Mouse (Mus musculus) heart, adult 9 months (tissue): ENCODE results near the gene Gm44973.
"Not testable (repeated sequence)": the region's sequence is repeated elsewhere in the genome, so short reads cannot be mapped to it uniquely, and the experiment has no call there.

Source experiments
- DNase-seq, 2 experiments: peaks; one replicate each; pipeline ENCODE4 v3.0.0; 2022; ENCODE audit warnings: low spot score in 2 of 2

Gene Gm44973

DNA sequence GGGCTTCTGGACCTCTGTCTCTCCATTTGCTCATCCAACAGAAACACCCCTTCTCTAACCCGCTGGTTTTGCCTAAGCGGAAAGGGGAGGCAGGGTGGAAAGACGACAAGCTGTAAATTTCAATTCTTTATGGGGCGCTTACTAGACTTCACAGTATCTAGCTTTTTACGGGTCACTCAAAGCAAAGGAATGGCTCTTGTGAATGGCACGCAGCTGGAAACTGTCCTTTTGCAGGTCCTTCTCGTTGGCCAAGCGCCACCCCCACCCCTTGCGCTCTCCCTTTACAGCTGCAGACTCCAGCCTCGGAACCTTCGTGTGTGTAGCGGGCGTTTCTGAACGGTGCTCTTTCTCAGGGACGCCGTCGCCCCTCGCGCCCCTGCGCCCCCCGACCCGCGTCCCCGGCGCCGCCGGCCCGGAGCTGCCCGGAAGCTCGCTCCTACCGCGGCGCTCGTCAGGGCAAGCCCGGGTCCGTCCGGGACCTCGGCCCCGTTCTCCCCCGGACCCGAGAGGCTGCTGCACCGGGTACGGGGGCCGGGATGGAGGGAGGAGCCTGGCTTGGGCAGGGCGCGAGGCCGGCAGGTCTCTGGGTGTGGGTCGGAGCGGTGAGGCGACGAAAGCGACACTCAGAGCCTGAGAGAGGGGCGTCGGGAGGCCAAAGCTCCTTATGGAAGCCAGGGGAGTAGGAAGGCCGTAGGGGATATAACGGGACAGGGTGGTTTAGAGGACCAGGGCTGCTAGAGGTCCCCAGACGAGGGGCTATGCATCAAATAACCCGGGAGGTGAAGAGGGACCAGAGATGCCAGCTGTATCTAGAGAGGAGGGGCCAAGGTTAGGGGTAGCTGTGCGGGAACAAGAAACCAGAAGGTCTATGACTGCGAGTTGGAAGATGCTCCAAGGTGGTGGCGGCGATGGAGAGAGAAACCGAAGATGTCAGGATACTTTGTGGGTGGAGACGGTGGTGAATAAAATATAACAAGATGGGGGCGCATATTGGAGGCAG lies 36.2 kb downstream of the Gm44973 start, which contains the start of gene Zfp580:
Gene Zfp580 (plus strand): TSS at position 346 of the 1,000 bp plus-strand sequence.
- DNase-seq: peak; percentile 75 to 76

DNA sequence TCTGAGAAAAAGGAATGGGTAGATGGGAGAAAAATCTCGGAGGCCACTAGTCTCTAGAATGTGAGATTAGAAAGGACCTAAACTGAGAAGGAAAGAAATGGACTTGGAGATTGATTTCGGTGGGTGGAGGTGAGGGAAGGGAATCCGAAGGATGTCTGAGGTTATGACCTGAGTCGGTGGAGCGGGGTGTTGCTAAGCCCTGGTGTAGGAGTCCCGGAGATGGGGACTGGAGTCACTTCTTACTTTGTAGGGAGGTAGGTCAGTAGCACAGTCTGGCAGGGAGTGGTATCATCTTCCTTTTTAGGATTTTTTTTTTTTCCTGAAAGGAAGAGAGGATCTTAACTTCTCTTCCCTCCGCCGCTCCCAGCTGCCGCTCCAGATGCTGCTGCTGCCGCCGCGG lies 37.1 kb downstream of the Gm44973 start:
- DNase-seq: no peak

DNA sequence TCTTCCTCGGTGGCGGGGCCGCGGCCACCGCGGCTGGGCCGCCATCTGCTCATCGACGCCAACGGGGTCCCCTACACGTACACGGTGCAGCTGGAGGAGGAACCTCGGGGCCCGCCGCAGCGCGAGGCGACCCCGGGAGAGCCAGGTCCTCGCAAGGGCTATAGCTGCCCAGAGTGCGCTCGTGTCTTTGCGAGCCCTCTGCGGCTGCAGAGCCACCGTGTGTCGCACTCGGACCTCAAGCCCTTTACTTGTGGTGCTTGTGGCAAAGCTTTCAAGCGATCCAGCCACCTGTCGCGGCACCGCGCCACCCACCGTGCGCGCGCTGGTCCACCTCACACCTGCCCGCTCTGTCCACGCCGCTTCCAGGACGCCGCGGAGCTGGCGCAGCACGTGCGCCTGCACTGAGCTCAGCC lies 37.6 kb downstream of the Gm44973 start:
- DNase-seq: no peak

DNA sequence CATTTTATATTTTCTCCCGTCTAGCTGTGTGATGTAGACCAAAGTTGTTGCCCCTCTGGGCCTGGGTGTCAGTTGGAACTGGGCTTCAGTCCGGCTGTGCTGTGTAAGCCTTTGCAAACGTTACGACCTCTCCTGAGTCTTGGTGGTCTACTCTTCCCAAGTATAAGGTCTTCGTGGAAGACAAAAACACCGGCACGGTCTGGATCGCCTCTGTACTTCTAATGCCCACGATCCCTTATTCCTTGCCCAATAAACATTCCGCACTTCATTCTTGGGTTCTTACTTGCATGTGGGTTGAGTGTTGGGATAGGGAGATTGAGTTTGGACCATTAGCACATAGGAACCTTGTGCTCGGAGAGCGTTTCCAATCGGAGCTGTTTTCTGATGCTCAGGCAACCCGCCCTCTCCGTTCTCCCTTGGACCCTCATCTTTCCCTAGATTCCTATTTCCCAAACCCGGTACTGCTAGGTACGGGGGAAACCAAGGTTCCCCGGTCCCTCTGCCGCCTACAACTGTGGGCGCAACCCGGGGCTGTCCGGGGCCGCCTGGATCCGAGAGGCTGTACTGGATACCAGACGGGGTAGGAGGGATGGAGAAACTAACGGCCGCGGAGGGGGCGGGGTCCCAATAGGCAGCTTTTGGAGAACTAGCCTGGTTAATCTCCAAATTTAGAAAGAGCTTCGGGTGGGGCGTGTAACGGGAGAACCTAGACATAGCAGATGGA lies 38.3 kb downstream of the Gm44973 start:
- DNase-seq: no peak

DNA sequence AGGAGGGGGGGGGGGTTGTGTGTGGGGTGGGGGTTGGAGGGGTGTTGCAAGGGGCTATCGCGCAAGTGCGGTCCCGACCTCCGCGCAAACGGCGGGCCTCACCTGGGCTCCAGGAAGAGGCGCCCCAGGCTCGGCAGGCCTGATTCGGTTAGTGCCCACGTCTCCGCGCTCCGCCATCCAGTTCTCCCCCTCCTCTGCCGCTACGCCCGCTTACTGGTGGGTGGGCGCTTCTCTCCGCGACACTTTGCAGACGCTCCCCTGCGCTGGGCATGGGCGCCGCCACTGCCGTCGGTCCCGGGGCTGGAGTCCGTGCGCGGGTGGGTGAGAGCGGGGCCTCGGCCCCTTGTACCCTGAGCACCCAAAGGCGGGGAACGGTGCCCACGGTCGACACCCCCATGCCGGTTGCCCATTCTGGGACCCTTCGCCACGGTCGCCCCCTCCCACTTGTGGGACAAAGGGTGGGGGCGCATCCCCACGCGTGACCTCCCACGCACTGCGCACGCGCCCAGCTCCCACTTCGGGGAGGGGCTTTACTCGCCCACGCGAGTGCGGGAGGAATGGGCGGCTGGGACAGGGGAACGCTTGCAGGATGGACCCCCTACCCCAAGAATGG lies 41.5 kb downstream of the Gm44973 start:
- DNase-seq: no peak

DNA sequence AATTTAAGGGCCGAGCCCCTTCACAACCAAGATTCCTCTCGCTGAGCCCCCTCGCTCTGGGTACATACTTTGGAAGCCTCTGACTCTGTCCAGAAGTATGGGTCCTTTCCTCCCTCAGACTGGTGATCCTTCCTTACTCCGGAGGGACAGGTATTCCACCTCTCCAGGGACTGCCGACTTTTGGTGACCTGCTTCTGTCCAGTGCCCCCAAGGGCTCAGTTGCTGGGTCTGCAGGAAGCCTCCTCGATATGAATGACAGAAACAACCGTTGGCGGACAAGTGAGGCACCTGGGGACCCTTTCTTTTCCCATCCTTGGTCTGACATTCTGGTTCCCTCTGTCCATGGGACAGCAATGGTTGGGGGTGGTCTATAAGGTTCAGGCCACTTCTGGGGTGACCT lies 42.1 kb downstream of the Gm44973 start:
- DNase-seq: no peak

DNA sequence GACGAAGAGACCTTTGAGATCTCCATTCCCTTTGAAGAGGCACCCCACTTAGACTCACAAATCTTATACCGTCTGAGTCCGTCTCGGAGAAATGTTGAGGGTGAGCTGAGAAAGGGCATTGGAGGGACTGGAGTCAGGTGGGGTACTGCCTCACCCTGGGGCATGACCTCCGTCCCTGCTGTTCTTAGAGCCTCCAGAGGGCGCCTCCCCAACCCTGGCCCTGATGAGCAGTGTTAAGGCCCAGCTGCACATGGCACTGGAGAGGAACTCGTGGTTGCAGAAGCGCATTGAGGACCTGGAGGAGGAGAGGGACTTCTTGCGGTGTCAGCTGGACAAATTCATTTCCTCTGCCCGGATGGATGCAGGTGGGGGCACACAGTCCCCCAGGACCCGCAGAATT lies 42.5 kb downstream of the Gm44973 start:
- DNase-seq: no peak

DNA sequence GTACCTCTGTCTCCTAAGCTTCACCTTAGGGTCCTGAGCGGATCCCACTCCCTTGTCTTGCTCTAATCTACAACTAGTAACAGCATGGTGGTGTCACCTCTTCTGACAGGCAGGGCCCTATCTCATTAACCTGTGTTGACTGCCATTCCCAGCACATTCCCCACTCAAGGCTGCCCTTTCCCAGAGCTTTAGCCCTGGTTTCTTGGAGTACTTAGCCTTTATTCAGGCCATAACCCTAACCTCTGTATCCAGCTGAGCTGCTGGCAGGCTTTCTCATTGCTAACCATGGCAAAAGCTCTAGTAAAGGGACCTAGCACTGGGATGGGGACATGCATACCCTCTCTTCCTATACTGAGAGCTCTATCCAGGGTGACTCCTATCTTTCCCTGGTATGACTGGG lies 43.3 kb downstream of the Gm44973 start:
- DNase-seq: no peak

DNA sequence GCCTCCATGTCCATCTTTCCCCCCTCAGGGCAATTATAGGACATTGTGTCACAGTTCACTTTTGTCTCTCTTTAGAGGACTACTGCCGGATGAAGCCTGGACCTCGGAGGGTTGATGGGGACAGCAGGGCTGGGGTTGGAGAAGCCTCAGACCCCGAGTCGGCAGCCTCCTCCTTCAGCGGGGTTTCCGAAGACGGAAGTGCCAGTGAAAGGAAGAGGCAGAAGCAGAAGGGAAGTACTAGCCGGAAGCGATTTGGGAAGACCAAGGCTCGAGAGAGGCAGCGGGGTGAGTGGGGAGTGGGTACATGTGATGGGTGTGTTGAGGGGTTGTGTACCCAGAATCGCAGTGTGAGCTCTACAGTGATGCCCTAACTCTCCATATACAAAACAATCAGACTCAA lies 44.1 kb downstream of the Gm44973 start:
- DNase-seq: peak in 1 of 2 experiments; percentile 25

DNA sequence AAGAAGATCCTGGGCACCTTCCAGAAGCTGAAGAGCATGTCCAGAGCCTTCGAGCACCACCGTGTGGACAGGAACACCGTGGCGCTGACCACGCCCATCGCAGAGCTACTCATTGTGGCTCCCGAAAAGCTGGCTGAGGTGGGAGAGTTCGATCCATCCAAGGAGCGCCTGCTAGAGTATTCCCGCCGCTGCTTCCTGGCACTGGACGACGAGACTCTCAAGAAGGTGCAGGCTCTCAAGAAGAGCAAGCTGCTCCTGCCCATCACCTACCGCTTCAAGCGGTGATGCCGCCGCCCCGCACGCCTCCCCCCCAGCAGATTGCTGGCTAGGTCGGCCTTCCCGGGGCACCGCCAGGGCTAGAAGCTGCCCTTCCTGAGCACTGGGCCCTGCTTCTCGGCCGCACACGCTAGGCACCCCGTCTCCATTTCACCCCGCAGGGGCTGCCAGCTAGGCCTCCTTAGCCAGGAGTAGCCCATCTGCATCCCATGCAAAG lies 45.0 kb downstream of the Gm44973 start:
- peak; percentile 70 to 75 for DNase-seq

DNA sequence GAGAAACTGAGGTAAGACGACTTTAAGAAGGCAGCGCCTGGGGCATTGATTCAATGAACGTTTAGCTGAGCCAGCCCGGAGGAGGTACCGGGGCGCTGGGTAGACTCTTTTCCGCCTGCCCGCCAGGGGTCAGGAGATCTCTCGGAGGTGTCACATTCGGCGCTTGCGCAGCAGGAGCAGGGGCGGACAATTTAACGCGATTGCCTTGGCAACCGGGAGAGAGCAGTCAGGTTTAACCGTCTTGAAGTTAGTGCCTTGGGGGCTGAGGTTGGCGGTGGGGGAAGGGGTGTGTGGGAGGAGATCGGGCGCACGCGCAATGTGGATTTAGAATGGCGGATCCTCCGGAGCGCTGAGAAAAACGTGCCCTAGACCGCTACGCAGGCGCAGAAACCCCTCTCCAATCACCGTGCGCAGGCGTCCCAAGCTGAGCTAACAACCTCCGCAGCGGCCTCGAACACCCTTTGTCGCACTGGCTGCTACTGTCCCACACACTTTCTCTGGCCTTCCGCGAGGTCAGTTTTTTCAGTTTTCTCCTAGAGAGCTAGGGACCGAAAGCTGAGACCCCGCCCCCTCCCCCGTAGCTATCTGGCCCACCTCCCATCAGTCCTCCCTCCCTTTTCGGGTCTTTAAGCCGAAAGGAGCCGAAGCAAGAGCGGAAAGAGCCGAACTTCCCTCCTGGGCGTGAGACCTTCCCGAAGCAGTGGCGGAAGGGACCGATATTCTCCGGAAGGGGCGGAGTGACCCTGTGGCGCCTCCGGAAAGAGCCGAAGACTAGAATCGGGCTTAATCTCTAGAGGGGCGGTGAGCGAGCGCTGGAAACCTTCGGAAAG lies 45.9 kb downstream of the Gm44973 start:
- DNase-seq: peak; percentile 95 to 98

DNA sequence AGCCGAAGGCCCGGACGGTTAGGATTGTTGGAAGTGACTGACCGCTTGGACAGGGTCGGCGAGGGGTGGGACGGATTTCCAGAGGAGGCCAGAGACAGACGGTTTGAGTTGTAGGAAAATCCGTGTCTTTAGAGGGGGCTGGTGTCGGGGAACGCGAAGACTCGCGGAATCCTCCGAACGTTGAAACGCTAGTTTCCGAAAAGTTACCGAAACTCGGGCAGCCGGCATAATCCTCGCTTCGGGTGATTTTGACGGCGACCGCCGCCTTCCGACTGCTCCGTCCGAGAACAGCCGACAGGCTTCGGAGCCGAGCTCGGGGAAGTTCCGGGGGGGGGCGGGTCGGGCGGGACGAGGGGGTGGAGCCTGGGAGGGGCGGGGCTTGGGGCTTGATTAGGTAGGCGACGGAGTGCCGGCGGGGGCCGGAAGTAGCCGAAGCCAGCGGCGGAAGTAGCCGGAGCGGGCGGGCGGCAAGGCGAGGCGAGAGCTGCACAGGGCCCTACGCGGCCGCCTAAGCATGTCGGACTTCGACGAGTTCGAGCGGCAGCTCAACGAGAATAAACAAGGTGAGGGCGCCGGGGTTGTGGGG lies 46.6 kb downstream of the Gm44973 start, which contains the start of gene U2af2:
Gene U2af2 (plus strand): TSS at position 370 of the 586 bp plus-strand sequence.
- DNase-seq: peak; percentile 89 to 93

DNA sequence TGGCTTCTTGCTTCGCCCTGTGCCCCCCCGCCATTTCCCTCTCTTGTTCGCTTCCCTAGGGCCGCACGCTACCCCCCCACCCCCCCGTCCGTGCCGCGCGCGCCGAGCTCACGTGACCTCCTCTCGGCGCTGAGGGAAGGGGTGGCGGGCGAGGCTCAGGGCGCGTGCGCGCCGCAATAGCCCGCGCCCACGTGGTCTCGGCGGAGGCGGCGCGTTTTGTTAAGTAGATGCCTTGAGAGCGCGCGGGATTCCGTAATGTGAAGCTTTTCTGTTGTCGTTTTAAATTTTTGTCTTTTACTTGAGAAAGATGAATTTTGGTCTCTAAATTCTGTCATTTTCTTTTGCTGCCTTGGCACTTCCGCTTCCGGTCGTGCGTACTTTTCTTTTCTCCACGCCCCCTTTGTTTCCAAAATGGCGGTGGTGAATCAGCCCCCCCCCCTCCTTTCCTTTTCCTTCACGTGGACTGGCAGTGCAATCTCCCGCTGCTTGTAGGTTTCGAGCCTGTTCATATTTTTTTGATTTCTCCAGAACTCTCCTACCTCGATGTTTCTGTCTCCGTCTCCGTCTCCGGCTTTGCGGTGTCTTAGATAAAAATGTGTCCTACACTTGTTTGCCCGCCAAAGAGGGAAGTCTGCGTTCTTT lies 47.2 kb downstream of the Gm44973 start:
- peak in 1 of 2 experiments; percentile 55 for DNase-seq

DNA sequence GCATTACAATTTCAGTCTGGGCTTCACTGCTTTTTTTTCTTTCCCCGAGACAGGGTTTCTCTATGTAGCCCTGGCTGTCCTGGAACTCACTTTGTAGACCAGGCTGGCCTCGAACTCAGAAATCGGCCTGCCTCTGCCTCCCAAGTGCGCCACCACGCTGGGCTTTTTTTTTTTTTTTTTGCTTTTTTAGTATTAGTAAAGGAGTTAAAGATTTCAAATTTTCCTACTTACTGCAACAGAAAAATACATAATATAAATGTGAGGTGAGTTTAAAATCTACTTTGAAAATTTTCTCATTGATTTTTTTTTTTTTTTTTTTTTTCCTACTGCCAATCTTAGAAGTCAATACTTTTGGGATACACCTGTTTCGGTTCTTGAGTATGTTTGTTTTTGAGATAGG lies 49.6 kb downstream of the Gm44973 start:
- no peak for DNase-seq

DNA sequence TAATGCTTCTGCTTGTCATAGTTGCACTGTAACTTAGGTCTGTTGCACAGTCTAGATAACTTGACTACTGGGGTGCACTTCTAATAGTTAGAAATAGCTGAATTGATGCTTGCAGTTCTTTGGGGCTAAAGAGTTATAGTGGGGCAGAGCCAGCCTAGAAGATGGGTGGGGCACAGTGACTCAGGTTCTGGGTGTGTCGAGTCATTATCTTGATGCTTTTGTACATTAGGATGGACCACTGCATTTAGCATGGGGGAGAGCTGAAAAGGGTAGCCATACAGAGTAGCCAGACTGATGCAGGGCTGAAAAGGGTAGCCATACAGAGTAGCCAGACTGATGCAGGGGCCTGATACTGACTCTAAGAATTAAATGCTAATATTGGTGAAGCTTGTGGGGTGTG lies 58.3 kb downstream of the Gm44973 start:
- no peak for DNase-seq

DNA sequence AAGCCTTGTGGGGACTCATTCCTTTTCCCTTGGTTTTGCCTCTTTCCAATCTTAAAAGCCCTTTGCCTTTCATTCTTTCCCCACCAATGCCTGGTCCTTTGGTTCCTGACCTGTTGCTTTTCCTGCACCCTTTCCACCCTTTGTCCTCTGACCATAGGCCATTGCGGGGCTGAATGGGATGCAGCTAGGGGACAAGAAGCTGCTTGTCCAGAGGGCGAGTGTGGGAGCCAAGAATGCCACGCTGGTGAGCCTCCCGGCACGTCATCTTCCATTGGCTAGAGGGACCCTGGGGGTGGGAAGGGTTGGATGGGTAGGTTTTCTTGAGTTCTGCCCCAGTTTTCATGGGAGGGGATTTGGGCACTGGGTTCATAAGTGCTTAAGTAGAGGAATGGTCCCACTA lies 59.7 kb downstream of the Gm44973 start:
- no peak for DNase-seq

DNA sequence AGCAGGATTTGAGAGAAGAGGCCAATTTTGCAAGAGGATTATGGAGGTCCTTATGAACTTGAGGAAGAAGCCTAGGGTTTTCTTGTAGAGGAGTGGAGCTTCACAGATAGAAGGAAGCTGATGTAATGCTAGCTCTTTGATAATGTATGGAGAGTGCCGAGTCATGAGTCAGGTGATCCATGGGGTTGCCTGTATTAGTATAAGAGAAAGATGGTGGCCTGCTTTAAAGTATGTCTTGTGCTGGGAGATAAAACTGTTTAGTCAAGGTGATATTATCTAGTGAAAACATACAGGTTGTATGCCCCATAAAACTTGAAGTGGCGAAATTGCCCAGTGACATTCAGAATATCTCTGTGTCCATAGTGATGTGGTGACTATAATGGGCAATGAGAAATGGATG lies 61.6 kb downstream of the Gm44973 start:
- no peak for DNase-seq

DNA sequence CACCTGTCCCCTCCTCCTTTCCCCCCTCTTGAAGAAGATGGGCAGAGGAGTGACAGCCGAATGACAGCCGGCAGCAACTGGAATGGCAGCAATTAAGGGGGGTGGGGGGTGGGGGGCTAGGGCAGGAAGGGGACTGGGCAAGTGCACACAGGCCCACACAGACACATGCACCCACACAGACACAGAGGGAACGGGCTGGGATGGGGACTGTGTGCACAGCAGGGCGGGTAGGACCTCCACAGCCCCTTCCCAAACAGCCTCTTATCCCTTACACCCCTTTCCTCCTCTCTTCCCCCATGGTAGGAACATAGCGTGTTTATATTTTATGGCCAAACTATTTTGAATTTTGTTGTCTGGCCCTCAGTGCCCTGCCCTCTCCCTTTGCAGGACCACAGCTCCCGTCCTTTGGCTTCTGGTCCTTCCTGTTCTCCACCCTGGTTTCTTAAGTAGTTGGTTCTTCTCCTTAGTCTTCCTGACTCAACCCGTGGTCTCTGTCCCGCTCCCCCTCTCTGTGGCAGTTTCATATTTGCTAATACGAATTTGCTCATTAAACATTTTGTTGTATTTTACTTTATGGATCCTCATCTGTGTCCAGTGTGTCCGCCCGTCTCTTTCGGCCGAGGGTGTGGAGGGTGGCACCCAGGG lies 64.2 kb downstream of the Gm44973 start:
- DNase-seq: not testable (repeated sequence)

DNA sequence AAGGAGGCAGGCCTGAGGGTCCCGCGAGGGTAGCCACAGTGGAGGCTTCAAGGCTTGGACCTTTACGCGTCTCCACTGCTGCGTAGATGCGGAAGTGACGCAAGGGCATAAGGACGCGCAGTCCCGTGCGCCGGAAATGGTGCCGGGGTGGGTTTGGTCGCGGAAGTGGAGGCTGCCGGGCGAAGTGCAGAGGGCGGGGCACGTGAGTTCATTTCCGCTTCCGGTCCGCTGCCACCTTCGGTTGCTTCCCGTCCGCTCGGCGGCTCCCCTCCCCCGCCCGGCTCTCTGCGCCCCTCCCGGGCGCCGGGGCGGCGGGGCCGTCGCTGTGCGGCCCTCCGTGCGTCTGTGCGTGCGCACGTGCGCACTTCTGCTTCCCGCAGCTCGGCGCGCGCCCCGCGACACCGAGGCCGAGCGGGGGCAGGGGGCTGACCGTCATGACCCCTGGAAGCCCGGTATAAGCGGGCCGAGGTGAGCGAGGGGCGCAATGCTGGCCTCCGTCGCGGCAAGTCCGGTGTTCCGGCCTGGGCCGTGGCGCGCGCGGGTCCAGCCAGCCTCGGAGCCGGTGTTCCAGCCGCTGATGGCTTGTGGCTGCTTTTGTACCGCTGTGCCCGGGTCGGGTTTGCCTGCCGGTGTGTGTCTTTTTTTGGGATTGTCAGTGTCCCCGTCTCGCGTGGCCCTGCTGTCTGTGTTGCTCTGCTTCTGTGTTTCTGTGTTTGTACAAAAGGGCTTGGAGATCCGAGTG lies 64.9 kb downstream of the Gm44973 start, which contains the start of gene Epn1:
Gene Epn1 (plus strand): TSS at position 226 of the 742 bp plus-strand sequence.
- DNase-seq: peak; percentile 95
